Mouse (Mus musculus): ENCODE data around the gene Glg1.
A peak's percentile ranks its signal among the peaks of the same experiment; 100 is the strongest.
"Not testable (repeated sequence)": the region's sequence is repeated elsewhere in the genome, so short reads cannot be mapped to it uniquely, and the experiment has no call there.

Gene Glg1

GRCm38 (mm10) chr8:111258631-111259407 lies at the start of gene Glg1:
Glg1 (minus strand) TSS chr8:111259216.
- peak; percentile 96 for ATAC-seq (ENCODE audit: low TSS enrichment)

- no peak; the same call in 1 of the 2 replicates for ATAC-seq (ENCODE audit: low TSS enrichment)
These were observed 46.2 kb upstream of the Glg1 start for GRCm38 (mm10) chr8:111305031-111305730.

GRCm38 (mm10) chr8:111304359-111304758 lies 45.3 kb upstream of the Glg1 start:
- ATAC-seq (ENCODE audit: low TSS enrichment): no peak

GRCm38 (mm10) chr8:111303076-111303803 lies 44.2 kb upstream of the Glg1 start:
- not testable (repeated sequence) for ATAC-seq (ENCODE audit: low TSS enrichment)

- ATAC-seq (ENCODE audit: low TSS enrichment): no peak
These were observed 41.9 kb upstream of the Glg1 start for GRCm38 (mm10) chr8:111300597-111301546.

- ATAC-seq (ENCODE audit: low TSS enrichment): peak; percentile 100
These were observed 41.0 kb upstream of the Glg1 start, which contains the start of gene Rfwd3 for GRCm38 (mm10) chr8:111299821-111300568. Rfwd3 (minus strand) TSS chr8:111300222.

GRCm38 (mm10) chr8:111299363-111299820 lies 40.4 kb upstream of the Glg1 start:
- ATAC-seq (ENCODE audit: low TSS enrichment): no peak; the same call in 1 of the 2 replicates

GRCm38 (mm10) chr8:111298011-111298410 lies 39.0 kb upstream of the Glg1 start:
- no peak for ATAC-seq (ENCODE audit: low TSS enrichment)

- ATAC-seq (ENCODE audit: low TSS enrichment): no peak
These were observed 32.7 kb upstream of the Glg1 start for GRCm38 (mm10) chr8:111291733-111292132.

GRCm38 (mm10) chr8:111290586-111290985 lies 31.6 kb upstream of the Glg1 start:
- no peak for ATAC-seq (ENCODE audit: low TSS enrichment)

- ATAC-seq (ENCODE audit: low TSS enrichment): no peak
These were observed 26.6 kb upstream of the Glg1 start for GRCm38 (mm10) chr8:111285603-111286002.

GRCm38 (mm10) chr8:111282093-111282492 lies 23.1 kb upstream of the Glg1 start:
- ATAC-seq (ENCODE audit: low TSS enrichment): no peak

GRCm38 (mm10) chr8:111268277-111268676 lies 9.3 kb upstream of the Glg1 start:
- no peak for ATAC-seq (ENCODE audit: low TSS enrichment)

GRCm38 (mm10) chr8:111266161-111266560 lies 7.1 kb upstream of the Glg1 start:
- not testable (repeated sequence) for ATAC-seq (ENCODE audit: low TSS enrichment)

- no peak for ATAC-seq (ENCODE audit: low TSS enrichment)
These were observed 5.7 kb upstream of the Glg1 start for GRCm38 (mm10) chr8:111264693-111265220.

GRCm38 (mm10) chr8:111261981-111262381 lies 3.0 kb upstream of the Glg1 start:
- ATAC-seq (ENCODE audit: low TSS enrichment): no peak

GRCm38 (mm10) chr8:111260251-111260650 lies 1.2 kb upstream of the Glg1 start:
- no peak for ATAC-seq (ENCODE audit: low TSS enrichment)

- ATAC-seq (ENCODE audit: low TSS enrichment): no peak
These were observed 359 bp upstream of the Glg1 start for GRCm38 (mm10) chr8:111259408-111259741.

GRCm38 (mm10) chr8:111258010-111258630 lies 896 bp downstream of the Glg1 start:
- no peak; the same call in 1 of the 2 replicates for ATAC-seq (ENCODE audit: low TSS enrichment)

Data from frontal cortex, adult (tissue).